Mouse (Mus musculus) megakaryocyte, embryonic 14.5 days (primary cell): ENCODE measurements around the gene Dnpep. TPM values are rescaled to one million over a fixed set of nuclear protein-coding genes. Genes with fewer than 3 reads are reported as not detected.

Experiments
- H3K27me3 ChIP-seq: replicated peaks from 2 replicates; pipeline ENCODE3; 2012; ENCODE audit warnings: inconsistent platforms
- H3K36me3 ChIP-seq: replicated peaks from 2 replicates; pipeline ENCODE3; 2012; ENCODE audit warnings: low read length, inconsistent platforms, mixed read lengths
- H3K4me1 ChIP-seq: 2 replicates; pipeline ENCODE4 v1.6.1; 2012; ENCODE audit warnings: inconsistent platforms
- H3K4me3 ChIP-seq: replicated peaks from 2 replicates; pipeline ENCODE3; 2012; ENCODE audit warnings: moderate library complexity, mild to moderate bottlenecking, inconsistent platforms
- H3K9me3 ChIP-seq: 2 replicates; pipeline ENCODE4 v1.6.1; 2012; ENCODE audit warnings: inconsistent platforms
- FLI1 ChIP-seq: IDR thresholded peaks from 2 replicates; pipeline ENCODE4 v1.6.1; 2012; ENCODE audit warnings: low read length, inconsistent platforms, mixed read lengths
- GATA1 ChIP-seq: IDR thresholded peaks from 3 replicates; pipeline ENCODE4 v1.6.1; 2012; ENCODE audit warnings: mixed read lengths, low read length, inconsistent platforms, borderline replicate concordance
- polyA plus RNA-seq: library from polyadenylated mRNA; stranded (reverse); fragments of >175 nt; gene quantifications from 2 replicates; pipeline ENCODE4 v1.2.3, GENCODE M21; 2012; ENCODE audit warnings: low replicate concordance; ENCODE audit not compliant: insufficient read depth

The Dnpep gene
- 165 and 178 TPM in 2 replicates for polyA plus RNA-seq

- TF ChIP-seq GATA1 (no peak), FLI1 (no peak)
- peaks cover 36% of the 10 kb centered on the region for H3K36me3 ChIP-seq
- peaks cover 28% of the 10 kb centered on the region for H3K4me1 ChIP-seq
- peaks cover 6% of the 10 kb centered on the region for H3K27me3 ChIP-seq
- peaks cover 5% of the 10 kb centered on the region for H3K9me3 ChIP-seq
- H3K4me3 ChIP-seq: peak within 1 kb of the TSS; percentile 98
Measured at GRCm38 (mm10) chr1:75317241-75318201, at the start of gene Dnpep. TSS of gene Dnpep (minus strand) at chr1:75317990.

GRCm38 (mm10) chr1:75365510-75366137 is 47.8 kb upstream of the Dnpep start:
- H3K4me1 ChIP-seq: peaks cover 12% of the 10 kb centered on the region
- H3K36me3 ChIP-seq: no peaks in the 10 kb centered on the region
- H3K27me3 ChIP-seq: peaks cover 80% of the 10 kb centered on the region
- TF ChIP-seq GATA1 (no peak), FLI1 (no peak)
- H3K9me3 ChIP-seq: no peaks in the 10 kb centered on the region
- H3K4me3 ChIP-seq: no peak overlapping the region

GRCm38 (mm10) chr1:75363868-75364267 is 46.1 kb upstream of the Dnpep start:
- TF ChIP-seq GATA1: no peak
- TF ChIP-seq FLI1: no peak
- H3K27me3 ChIP-seq: peaks cover 82% of the 10 kb centered on the region
- peaks cover 18% of the 10 kb centered on the region for H3K4me1 ChIP-seq
- H3K36me3 ChIP-seq: no peaks in the 10 kb centered on the region
- H3K4me3 ChIP-seq: no peak overlapping the region
- no peaks in the 10 kb centered on the region for H3K9me3 ChIP-seq

GRCm38 (mm10) chr1:75361750-75362149 is 44.0 kb upstream of the Dnpep start:
- H3K27me3 ChIP-seq: peaks cover 84% of the 10 kb centered on the region
- peaks cover 22% of the 10 kb centered on the region for H3K4me1 ChIP-seq
- no peaks in the 10 kb centered on the region for H3K9me3 ChIP-seq
- TF ChIP-seq FLI1 (no peak), GATA1 (no peak)
- no peaks in the 10 kb centered on the region for H3K36me3 ChIP-seq
- H3K4me3 ChIP-seq: no peak overlapping the region

GRCm38 (mm10) chr1:75361123-75361522 is 43.3 kb upstream of the Dnpep start:
- H3K4me1 ChIP-seq: peaks cover 22% of the 10 kb centered on the region
- no peaks in the 10 kb centered on the region for H3K36me3 ChIP-seq
- TF ChIP-seq GATA1 (no peak), FLI1 (no peak)
- H3K27me3 ChIP-seq: peaks cover 81% of the 10 kb centered on the region
- H3K9me3 ChIP-seq: no peaks in the 10 kb centered on the region
- H3K4me3 ChIP-seq: no peak overlapping the region

- peaks cover 22% of the 10 kb centered on the region for H3K4me1 ChIP-seq
- peak within 1 kb of the TSS; percentile 50 for H3K4me3 ChIP-seq
- no peaks in the 10 kb centered on the region for H3K9me3 ChIP-seq
- no peaks in the 10 kb centered on the region for H3K36me3 ChIP-seq
- peaks cover 76% of the 10 kb centered on the region for H3K27me3 ChIP-seq
- TF ChIP-seq GATA1 (no peak), FLI1 (no peak)
Measured at GRCm38 (mm10) chr1:75360112-75361031, 42.6 kb upstream of the Dnpep start, which contains the start of gene Des. TSS of gene Des (plus strand) at chr1:75360329.

- no peak for TF ChIP-seq FLI1
- Histone ChIP-seq H3K27me3 (peaks cover 66% of the 10 kb centered on the region), H3K4me3 (no peak overlapping the region), H3K36me3 (no peaks in the 10 kb centered on the region), H3K4me1 (peaks cover 22% of the 10 kb centered on the region), H3K9me3 (no peaks in the 10 kb centered on the region)
Measured at GRCm38 (mm10) chr1:75359346-75359745, 41.6 kb upstream of the Dnpep start.

GRCm38 (mm10) chr1:75358009-75358408 is 40.2 kb upstream of the Dnpep start:
- H3K9me3 ChIP-seq: no peaks in the 10 kb centered on the region
- no peak overlapping the region for H3K4me3 ChIP-seq
- peaks cover 60% of the 10 kb centered on the region for H3K27me3 ChIP-seq
- TF ChIP-seq GATA1 (no peak), FLI1 (no peak)
- no peaks in the 10 kb centered on the region for H3K36me3 ChIP-seq
- H3K4me1 ChIP-seq: peaks cover 22% of the 10 kb centered on the region

- Histone ChIP-seq H3K36me3 (no peaks in the 10 kb centered on the region), H3K27me3 (peaks cover 56% of the 10 kb centered on the region), H3K4me1 (peaks cover 19% of the 10 kb centered on the region), H3K9me3 (peaks cover 5% of the 10 kb centered on the region), H3K4me3 (no peak overlapping the region)
- no peak for TF ChIP-seq FLI1
- TF ChIP-seq GATA1: no peak
Measured at GRCm38 (mm10) chr1:75357261-75357660, 39.5 kb upstream of the Dnpep start.
